Mouse (Mus musculus) fat pad, adult 2 months (tissue): ENCODE results near the gene Fosl1.
"Not testable (repeated sequence)": the region's sequence is repeated elsewhere in the genome, so short reads cannot be mapped to it uniquely, and the experiment has no call there.

Experiments used
- DNase-seq: peaks from one replicate; pipeline ENCODE4 v3.0.0-alpha.2; 2011; ENCODE audit warnings: low read depth, low spot score; ENCODE audit errors: extremely low read depth

Fosl1 gene

DNA sequence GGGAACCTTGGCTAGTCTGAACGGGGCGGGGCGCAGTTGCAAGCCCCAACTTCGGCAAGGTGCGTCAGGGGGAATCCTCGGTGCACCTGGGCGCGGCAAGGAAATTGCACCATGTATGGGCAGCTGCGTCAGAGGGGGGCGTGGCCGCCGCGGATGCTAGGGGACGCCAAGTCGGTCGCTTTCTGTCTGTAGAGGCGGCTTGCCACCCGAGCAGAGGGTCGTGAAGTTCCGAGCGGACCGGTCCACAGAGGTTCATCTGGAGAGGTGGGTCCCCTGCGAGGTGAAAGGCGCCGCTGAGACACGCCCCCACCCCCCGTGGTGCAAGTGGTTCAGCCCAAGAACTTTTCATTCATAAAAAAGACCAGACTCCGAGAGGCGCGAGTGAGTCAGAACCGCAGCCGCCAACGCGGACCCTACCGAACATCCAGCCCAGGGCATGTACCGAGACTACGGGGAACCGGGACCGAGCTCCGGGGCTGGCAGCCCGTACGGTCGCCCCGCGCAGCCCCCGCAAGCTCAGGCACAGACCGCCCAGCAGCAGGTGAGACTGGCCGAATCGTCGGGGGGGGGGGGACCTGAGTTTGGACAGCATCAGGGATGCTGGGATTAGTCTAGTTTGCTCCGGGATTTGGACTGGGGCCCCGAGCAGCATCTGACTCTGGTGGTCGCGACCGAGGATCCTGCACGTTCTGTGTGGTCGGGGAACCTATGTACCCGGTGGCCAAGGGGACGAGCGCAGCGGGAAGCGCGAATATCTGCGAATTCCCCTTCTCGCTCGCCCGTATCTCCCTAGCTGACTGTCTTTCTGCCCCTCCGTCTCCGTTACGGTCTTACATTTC, at the start of gene Fosl1:
Fosl1 (plus strand) TSS at position 33 of the 839 bp plus-strand sequence.
- no peak for DNase-seq

DNA sequence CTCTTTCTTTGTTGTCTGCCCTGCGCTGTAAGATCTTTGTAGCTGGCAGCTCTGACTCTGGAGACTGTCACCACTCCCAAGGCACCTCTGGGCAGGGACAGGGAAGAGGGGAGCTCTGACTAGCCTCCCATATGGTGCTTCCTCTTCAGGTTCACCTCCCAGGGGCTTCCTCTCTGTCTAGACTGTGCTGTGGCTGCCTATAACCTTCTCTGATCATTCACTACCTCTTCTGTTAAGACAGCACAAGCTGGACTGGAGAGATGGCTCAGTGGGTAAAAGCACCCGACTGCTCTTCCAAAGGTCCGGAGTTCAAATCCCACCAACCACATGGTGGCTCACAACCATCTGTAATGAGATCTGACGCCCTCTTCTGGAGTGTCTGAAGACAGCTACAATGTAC, 46.3 kb upstream of the Fosl1 start:
- not testable (repeated sequence) for DNase-seq

DNA sequence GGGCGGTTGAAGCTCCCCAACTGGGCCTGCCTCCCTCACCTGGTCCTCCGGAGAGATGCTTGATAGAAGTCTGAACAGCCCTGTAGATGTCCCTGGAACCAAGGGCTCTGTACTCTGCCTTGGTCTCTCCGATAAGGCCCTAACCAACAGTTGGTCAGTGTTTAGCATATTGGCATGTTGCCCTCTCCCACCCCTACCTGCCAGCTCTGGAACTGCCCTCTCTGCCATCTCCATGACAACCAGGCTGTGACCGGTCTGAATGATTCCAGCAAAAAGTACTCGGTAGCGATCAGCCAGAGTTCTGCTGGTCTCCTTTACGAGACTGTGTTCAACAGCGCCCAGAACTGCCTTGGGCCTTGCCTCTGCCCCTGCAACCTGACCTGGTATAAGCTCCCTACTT, 45.1 kb upstream of the Fosl1 start, which contains the start of gene Tsga10ip:
Tsga10ip (minus strand) TSS at position 234 of the 400 bp plus-strand sequence.
- no peak for DNase-seq

DNA sequence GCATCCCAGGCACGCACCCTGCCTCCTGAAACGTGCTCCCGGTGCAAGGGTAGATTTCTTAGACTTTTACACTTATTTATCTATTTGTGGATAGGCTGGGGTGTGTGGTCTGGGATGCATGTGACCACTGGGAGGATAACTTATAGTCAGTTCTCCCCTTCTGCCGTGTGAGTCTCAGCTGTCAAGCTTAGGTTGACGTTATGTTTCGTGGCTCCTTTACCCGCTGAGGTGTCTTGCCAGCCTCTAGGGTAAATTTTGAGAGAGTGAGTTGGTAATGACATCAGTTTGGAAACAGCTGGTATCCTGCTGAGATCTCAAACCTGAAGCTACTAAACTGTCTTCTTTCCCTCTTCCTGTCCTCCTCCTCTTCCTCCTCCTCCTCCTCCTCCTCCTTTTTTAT, 41.4 kb upstream of the Fosl1 start:
- no peak for DNase-seq

DNA sequence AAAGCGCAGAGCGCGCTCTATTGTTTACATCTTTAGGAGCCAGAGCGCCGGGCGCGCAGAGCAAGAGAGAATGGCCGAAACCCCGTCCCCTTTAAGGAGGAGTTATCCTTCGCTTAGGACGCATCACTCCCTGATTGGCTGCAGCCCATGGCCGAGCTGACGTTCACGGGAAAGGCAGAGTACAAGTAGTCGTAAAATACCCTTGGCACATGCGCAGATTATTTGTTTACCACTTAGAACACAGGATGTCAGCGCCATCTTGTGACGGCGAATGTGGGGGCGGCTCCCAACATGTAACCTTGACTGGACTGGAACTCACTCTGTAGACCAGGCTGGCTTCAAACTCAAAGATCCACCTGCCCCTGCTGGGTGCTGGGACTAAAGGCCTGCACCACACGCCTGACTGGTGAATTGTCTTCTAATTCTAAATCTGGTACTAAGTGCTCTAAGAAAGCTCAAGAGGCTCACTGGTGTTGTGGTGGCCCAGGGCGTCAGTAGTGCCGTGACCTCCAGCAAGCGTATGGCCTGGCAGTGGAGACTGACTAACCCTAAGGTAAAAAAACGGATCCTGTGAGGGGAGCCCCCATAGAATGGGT, 40.7 kb upstream of the Fosl1 start:
- DNase-seq, result not testable (repeated sequence)

DNA sequence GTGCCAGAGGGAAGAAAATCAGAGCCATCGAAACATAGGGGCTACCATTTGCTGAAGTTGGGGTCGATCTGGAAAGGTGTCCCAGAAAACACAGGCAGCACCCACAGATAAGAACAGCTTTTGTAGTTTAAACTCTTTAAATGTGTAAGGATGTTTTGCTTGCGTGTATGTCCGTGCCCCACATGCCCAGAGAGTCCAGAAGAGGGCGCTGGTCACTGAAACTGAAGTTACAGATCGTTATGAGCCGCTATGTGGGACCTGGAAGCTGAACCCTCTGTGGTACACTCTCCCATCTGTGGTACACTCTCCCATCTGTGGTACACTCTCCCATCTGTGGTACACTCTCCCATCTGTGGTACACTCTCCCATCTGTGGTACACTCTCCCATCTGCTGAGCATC, 40.2 kb upstream of the Fosl1 start:
- DNase-seq, result no peak

DNA sequence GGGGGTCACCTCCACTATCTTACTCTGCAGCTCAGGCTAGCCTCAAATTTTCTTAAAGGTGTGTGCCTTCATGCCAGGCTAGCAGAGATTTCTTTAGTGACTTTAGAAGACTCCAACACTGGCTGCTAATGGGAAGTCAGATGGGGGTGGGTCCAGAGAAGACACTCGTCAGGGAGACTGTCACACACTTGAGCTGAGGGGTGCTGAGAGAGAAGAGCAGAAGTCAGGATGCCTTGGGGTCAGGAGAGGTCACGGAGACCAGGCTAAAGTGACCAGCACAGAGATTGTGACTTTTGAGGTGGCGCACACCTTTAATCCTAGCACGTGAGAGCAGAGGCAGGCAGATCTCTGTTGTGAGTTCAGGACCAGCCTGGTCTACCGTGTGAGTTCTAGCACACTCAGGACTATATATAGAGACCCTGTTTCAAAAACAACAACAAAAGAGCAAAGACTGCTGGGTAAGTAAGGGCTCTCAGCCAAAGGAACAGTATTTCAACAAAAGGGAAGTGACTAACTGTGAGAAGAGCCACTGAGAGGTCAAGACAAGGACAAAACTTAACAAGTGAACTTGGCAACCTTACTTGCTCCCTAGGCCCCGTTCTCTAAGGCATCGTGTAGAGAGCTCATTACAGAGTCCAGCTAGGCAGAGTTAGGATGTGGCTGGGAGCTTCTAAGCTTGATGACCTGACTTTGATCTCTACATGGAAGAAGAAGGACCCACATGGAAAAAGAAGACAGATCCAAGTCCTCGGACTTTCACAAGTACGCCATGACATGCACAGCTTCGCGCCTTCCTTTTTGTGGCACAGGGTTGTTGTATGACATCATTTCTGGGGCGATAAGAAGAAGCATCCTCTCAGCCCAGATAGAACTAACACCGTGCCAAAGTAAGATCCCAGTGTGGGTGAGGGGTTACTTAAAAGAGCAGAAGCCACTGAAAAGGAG, 39.0 kb upstream of the Fosl1 start:
- no peak for DNase-seq

DNA sequence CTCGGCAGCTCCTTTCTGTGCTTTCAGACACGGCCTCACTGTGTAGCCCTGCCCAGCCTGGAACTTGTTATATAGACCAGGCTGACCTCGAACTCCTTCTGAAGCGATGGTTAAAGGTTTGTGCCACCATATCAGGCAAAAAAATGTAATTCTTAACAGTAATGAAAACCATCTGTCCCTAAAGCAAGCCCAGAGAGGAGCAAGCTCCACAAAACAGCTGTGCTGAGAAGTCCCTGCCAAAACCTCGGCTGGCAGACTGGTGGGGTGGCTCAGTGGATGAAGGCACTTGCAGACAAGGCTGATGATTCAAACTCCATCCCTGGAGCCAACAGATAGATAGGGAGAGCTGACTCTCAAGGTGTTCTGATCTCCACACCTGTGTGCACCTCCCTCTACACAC, 38.3 kb upstream of the Fosl1 start:
- DNase-seq, result no peak

DNA sequence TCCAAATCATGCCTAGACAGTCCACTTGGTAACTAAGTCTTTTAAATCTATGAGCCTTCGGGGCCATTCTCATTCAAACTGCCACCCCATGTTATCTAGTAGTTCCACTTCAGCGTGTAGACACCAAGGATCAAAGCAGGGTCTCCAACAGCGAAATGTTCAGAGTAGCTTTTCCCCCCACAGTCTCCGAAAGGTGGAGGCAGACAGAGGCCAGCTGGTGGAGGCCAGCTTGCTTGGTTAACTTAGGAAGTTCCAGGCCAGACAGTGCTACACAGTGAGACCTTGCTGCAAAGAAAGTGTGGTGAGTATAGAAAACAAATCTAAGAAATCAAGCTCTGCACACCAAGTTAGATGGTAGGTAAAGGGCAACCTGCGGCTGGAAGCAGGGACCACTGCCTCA, 36.7 kb upstream of the Fosl1 start:
- DNase-seq, result no peak

DNA sequence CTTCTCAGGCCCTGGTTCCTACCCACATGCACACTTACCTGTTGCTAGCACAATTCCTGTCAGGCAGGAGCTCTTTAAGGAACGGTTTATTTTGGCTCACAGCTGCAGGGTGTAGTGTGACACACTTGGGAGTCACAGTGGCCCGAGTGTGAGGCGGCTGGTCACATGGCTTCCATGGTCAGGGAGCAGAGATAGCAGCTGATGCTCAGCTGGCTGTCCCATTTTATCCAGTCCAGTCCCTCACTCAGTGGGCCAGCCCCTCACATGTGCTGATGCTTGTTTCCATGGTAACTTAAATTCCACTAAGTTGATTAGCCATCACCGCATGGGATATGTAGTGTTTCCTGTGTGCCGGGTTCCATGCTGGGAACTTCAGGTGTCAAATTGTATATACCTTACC, 35.4 kb upstream of the Fosl1 start:
- DNase-seq, result no peak

DNA sequence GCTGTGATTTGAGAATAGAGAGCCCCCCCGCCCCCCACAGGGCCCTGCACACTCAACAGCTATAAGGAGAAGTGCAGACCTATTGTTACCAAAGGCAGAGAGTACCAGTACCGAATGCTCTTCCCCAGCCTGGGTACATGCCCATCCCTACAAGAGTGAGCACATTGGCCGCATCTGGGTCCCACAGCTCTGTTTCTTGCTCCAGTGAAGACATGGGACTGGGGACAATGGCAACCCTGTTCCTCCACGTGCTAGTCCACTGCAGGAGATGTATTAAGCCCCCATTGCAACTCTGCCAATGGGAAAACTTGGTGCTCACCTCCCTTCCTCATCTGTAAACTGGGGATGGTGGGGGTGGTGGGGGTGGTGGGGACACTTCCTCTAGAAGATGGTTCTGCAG, 33.5 kb upstream of the Fosl1 start:
- no peak for DNase-seq

DNA sequence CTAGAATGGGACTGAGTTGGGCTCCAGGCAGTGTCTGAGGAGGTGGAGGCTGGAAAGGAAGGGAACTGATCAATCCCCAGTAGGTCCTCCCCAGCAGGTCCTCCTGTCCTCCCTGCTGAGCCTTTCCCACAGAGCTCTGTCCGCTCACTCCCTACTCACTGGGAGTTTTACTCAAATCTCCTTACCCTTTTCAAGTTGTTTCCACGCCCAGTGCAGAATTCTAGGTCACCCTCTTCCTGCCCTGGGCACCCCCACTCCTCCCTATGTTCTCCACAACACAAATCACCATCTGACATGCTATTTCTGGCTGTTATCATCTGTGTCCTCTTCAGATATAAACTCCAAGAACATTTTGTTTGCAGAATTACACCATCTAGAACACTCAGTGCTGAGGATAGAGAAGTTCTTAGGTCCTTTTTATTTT, 32.8 kb upstream of the Fosl1 start:
- no peak for DNase-seq

DNA sequence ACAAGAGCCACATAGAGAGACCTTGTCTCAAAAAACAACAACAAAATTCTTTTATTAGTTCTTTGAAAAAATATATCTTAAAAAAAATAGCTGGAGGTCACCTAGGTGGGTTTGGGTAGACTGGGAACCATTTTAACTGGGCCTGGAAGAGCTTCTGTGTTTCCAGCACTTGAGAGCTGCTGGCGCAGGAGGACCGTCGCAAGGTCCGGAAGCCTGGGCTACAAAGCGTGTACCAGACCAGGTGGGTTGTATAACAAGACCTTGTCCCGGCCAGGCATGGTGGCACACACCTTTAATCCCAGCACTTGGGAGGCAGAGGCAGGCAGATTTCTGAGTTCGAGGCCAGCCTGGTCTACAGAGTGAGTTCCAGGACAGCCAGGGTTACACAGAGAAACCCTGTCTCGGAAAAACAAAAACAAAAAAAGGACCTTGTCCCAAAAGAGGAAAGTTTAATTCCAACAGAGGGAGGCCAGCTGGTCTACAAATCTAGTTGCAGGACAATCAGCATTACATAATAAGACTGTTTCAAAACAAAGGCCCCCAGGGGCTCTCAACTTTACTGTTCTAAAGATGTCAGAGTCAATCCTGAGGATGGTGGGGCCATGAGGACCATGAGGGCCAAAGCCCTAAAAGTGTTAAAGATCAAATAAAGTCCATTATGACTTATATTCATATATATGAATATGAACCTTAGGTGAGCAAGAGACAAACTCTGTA, 28.4 kb upstream of the Fosl1 start:
- DNase-seq, result no peak

DNA sequence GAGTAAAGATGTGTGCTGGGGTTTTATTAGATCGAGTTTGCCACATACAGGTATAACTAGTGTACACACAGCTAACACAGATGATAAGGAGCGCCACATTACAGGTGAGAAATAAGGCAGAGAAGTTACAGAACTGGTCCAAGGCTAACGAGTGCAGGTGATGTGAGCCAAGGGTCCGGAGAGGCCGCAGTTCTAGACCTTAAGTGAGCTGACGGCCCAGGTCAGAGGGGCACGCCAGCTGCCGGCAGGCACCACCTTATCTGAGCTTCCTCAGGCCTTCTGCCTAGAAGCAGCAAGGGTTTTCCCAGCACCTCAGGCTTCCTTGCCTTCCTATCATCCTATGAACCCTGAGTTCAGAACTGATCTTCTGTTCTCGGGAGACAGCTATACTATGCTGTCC, 27.7 kb upstream of the Fosl1 start:
- DNase-seq, result no peak

DNA sequence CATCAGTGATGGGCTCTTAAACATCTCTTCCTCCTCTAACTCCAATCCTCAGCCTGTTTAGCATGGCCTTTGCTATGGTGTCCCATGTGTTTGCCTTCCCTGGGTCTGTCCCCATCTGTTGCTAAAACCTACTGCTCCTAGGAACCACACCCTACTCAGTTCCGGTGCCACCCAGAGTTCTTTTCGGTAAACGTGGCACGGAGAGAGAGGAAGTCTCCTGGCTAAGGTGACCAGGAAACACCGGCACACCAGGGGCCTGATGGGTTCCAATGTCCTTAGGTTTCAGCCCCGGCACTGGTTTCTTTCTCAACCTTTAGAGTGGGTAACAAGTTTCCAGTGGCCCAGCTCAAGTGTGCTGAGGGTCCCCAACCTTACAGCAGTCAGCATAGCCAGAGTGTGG, 26.8 kb upstream of the Fosl1 start:
- DNase-seq, result no peak

DNA sequence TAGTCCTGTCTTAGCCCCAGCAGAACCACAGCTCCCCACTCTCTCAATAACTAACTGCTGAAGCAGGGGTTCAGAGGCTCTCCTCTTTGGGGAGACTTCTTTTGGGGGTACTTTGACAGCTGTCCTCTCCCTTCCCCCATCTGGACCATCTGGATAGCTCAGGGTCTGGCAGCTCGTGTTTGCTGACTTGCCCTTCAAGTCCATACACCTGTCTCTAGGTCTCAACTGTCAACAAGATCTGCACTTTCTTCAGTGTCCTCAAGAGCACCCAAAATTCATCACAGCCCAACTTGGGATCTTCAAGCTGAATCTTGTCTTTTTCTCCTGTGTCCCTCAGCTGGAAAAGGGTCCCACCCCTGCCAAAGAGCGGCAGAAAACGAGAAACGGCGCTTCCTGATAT, 25.6 kb upstream of the Fosl1 start:
- DNase-seq, result no peak

DNA sequence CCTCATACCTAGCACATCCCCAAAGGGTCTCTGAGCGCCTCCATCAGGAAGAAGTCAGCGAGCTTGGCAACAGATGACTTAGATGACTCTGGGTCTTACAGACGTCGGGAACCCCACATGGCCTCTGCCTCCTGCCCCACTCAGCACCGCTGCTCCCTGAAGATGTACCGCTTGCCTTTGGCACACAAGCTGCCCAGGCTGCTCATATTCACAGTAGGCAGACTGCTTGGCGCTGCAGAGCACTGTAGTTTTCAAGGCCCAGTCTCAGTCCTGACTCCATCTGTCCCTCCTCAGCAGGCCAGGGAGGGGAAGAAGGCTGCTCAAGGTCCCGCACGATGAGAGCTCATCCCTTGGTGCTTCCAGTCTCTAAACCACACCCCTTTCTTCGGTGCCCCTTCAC, 25.1 kb upstream of the Fosl1 start:
- DNase-seq, result no peak

DNA sequence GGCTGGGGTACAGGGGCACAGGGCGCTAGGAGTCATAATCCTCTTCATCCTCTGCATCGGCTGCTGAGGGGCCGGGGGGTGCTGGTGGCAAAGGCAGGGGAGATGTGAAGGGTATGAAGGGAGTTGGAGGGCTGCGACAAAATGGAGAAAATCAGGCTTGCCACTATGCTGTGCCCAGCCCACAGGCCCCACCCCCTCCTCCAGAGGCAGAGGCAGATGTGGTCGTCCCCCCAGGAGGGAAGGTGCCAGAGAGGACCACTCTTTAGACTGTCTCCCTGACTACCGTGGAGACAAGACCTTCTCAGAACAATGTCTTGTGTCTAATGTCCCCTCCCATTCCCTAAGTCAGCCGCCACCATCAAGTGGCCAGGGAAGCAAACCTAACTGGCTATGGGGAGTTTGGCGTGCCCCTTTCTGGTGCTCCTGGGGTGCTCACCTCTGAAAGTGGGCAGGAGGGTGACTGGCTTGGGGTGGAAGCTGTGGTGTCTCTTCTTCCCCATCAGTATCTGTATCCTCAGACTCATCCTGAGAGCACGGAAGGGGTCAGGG, 24.4 kb upstream of the Fosl1 start:
- DNase-seq, result no peak

DNA sequence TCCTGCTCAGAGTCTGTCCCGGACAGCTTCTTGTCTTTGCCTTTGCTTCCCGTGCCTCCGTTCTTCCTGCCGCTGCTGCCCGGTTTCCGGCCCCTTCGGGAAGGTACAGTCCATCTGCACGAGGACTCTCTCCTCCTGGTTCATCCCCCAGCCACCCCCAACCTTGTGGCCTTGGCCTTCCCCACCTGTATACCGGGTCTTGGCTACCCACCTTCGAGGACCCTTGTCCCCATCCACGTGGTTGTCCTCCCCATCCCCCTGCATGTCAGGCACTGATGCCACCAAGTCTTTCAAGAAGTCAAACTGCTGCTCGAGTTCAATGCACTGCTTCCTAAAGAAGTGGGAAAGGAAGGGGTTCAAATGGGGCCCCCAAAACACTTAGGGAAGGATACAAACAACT, 23.8 kb upstream of the Fosl1 start:
- DNase-seq, result no peak

DNA sequence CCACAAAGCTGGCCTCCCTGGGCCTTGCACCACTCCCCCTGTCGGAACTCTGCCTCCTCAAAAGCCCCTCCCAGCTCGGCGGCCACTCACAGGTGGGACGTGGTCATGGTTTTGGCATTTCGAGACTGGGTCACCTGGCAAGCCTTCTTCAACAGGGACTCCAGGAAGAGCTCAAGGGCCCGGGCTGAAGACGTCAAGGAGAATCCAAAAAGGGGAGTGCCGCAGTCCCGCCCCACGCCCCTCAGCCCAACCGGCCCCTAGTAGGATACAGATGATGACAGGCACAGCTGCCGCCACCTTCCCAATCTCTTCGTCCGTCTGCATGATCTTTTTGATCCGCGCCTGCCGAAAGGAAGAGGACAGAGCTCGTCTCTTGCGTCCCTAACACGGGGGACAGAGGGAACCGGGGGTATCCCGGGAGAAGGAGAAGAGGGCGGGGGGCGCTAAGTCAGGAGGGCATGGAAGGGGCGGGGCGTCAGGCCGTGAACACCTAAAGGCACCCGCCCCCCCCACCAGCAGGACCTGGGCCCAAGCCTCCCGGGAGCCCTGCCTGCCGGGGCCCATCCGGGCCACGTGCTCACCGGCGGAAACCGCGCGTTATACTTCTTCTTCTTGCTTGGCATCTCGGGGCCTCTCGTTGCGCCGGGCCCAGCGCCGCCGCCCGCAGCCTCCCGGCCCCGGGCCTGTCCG, 23.1 kb upstream of the Fosl1 start:
- DNase-seq, result no peak
